Mouse (Mus musculus) CH12.LX (cell line): Measurements from ENCODE around the gene Tgm2. TPM values are rescaled to one million over a fixed set of nuclear protein-coding genes. Genes with fewer than 3 reads are reported as not detected.

ENCODE experiments used
- DNase-seq: peaks from one replicate; pipeline ENCODE4 v3.0.0-alpha.2; 2013; ENCODE audit errors: extremely low read depth
- H3K27ac ChIP-seq: 2 replicates; pipeline ENCODE4 v1.5.1; 2012; ENCODE audit warnings: low read depth, mild to moderate bottlenecking, control low read depth, moderate library complexity; ENCODE audit not compliant: insufficient read depth
- H3K27me3 ChIP-seq: replicated peaks from 2 replicates; pipeline ENCODE3; 2012; ENCODE audit warnings: inconsistent platforms
- H3K36me3 ChIP-seq, 2 experiments: replicated peaks in 1 of 2; 2 replicates each; pipeline versions ENCODE3 to v1.6.1; 2012; ENCODE audit warnings: inconsistent platforms in 1 of 2, low read length in 1 of 2, mild to moderate bottlenecking in 1 of 2, mixed read lengths in 1 of 2, moderate library complexity in 1 of 2; ENCODE audit not compliant: control insufficient read depth in 1 of 2, insufficient read depth in 1 of 2
- H3K4me1 ChIP-seq, 2 experiments: 2 replicates each; pipeline ENCODE4 v1.6.1; 2012; ENCODE audit warnings: inconsistent platforms in 1 of 2, moderate library complexity in 1 of 2; ENCODE audit not compliant: insufficient read depth in 2 of 2, control insufficient read depth in 1 of 2
- H3K4me2 ChIP-seq: 2 replicates; pipeline ENCODE4 v1.6.1; 2012; ENCODE audit warnings: low read depth, mild to moderate bottlenecking, control low read depth; ENCODE audit not compliant: poor library complexity, insufficient read depth, severe bottlenecking
- H3K4me3 ChIP-seq, 3 experiments: fragments of 150-350 bp in 1 of 3; sonication (generic) in 1 of 3; replicated peaks in 1 of 3; 2 replicates each; pipeline versions ENCODE3 to v1.5.1; 2011 to 2012; ENCODE audit warnings: low read depth in 2 of 3, low read length in 2 of 3, mild to moderate bottlenecking in 2 of 3, moderate library complexity in 2 of 3, control low read depth in 1 of 3, improper control_type of control experiment in 1 of 3, inconsistent platforms in 1 of 3, mixed read lengths in 1 of 3; ENCODE audit not compliant: poor library complexity in 1 of 3
- H3K79me2 ChIP-seq: replicated peaks from 2 replicates; pipeline ENCODE4 v1.6.1; 2012; ENCODE audit warnings: mild to moderate bottlenecking, moderate library complexity; ENCODE audit not compliant: control insufficient read depth, poor library complexity, insufficient read depth, severe bottlenecking; ENCODE audit errors: extremely low read depth
- H3K9ac ChIP-seq: 2 replicates; pipeline ENCODE4 v1.6.1; 2012; ENCODE audit warnings: low read depth, mild to moderate bottlenecking, control low read depth, moderate library complexity; ENCODE audit not compliant: insufficient read depth
- H3K9me3 ChIP-seq: replicated peaks from 2 replicates; pipeline ENCODE3; 2012; ENCODE audit warnings: low read length, inconsistent platforms, mixed read lengths
- CHD2 ChIP-seq: IDR thresholded peaks from 2 replicates; pipeline ENCODE4 v1.6.1; 2011; ENCODE audit warnings: low read length, improper control_type of control experiment
- CTCF ChIP-seq, 2 experiments: IDR thresholded peaks in 1 of 2; conservative IDR thresholded peaks in 1 of 2; 2 replicates each; pipeline ENCODE4 v1.5.1; 2011 to 2012; ENCODE audit warnings: low read depth in 2 of 2, low read length in 2 of 2, improper control_type of control experiment in 1 of 2, inconsistent platforms in 1 of 2, mild to moderate bottlenecking in 1 of 2, moderate library complexity in 1 of 2
- ELF1 ChIP-seq: IDR thresholded peaks from 2 replicates; pipeline ENCODE4 v1.6.1; 2014; ENCODE audit warnings: low read depth, mild to moderate bottlenecking, inconsistent platforms, low read length, improper control_type of control experiment
- EP300 ChIP-seq: IDR thresholded peaks from 2 replicates; pipeline ENCODE4 v1.6.1; 2011; ENCODE audit warnings: low read length, improper control_type of control experiment
- ETS1 ChIP-seq: conservative IDR thresholded peaks from 2 replicates; pipeline ENCODE4 v1.6.1; 2012; ENCODE audit warnings: low read depth, mild to moderate bottlenecking, inconsistent platforms, low read length, improper control_type of control experiment, moderate library complexity
- GABPA ChIP-seq: IDR thresholded peaks from 2 replicates; pipeline ENCODE4 v1.6.1; 2012; ENCODE audit warnings: low read depth, low read length, improper control_type of control experiment, inconsistent platforms; ENCODE audit not compliant: insufficient replicate concordance
- HCFC1 ChIP-seq: IDR thresholded peaks from 2 replicates; pipeline ENCODE4 v1.6.1; 2012; ENCODE audit warnings: low read depth, mild to moderate bottlenecking, inconsistent platforms, low read length, improper control_type of control experiment
- IRF4 ChIP-seq: IDR thresholded peaks from 2 replicates; pipeline ENCODE4 v1.6.1; 2014; ENCODE audit warnings: low read depth, mild to moderate bottlenecking, inconsistent platforms, low read length, improper control_type of control experiment
- KAT2A ChIP-seq: IDR thresholded peaks from 2 replicates; pipeline ENCODE4 v1.6.1; 2012; ENCODE audit warnings: low read length, improper control_type of control experiment, inconsistent platforms; ENCODE audit not compliant: insufficient replicate concordance
- MAFK ChIP-seq: IDR thresholded peaks from 2 replicates; pipeline ENCODE4 v1.6.1; 2011; ENCODE audit warnings: low read length, improper control_type of control experiment; ENCODE audit not compliant: insufficient replicate concordance
- MAX ChIP-seq: IDR thresholded peaks from 2 replicates; pipeline ENCODE4 v1.6.1; 2011; ENCODE audit warnings: low read length, improper control_type of control experiment
- MAZ ChIP-seq: IDR thresholded peaks from 2 replicates; pipeline ENCODE4 v1.6.1; 2012; ENCODE audit warnings: low read depth, mild to moderate bottlenecking, inconsistent platforms, low read length, improper control_type of control experiment, moderate library complexity
- MEF2A ChIP-seq: IDR thresholded peaks from 2 replicates; pipeline ENCODE4 v1.6.1; 2014; ENCODE audit warnings: low read depth, mild to moderate bottlenecking, inconsistent platforms, low read length, improper control_type of control experiment, borderline replicate concordance
- MXI1 ChIP-seq: IDR thresholded peaks from 2 replicates; pipeline ENCODE4 v1.6.1; 2011; ENCODE audit warnings: mild to moderate bottlenecking, low read depth, low read length, improper control_type of control experiment
- MYC ChIP-seq: IDR thresholded peaks from 2 replicates; pipeline ENCODE4 v1.6.1; 2011; ENCODE audit warnings: low read depth, mild to moderate bottlenecking, improper control_type of control experiment, low read length
- NELFE ChIP-seq: IDR thresholded peaks from 2 replicates; pipeline ENCODE4 v1.6.1; 2011; ENCODE audit warnings: low read depth, low read length, improper control_type of control experiment
- PAX5 ChIP-seq: IDR thresholded peaks from 2 replicates; pipeline ENCODE4 v1.6.1; 2012; ENCODE audit warnings: low read length, inconsistent platforms, mixed read lengths
- POLR2A ChIP-seq: IDR thresholded peaks from 2 replicates; pipeline ENCODE4 v1.6.1; 2011; ENCODE audit warnings: low read depth, mild to moderate bottlenecking, improper control_type of control experiment, low read length
- RAD21 ChIP-seq: IDR thresholded peaks from 2 replicates; pipeline ENCODE4 v1.6.1; 2011; ENCODE audit warnings: low read depth, mild to moderate bottlenecking, low read length, improper control_type of control experiment, moderate library complexity
- SIN3A ChIP-seq: IDR thresholded peaks from 2 replicates; pipeline ENCODE4 v1.6.1; 2012; ENCODE audit warnings: low read length, improper control_type of control experiment, inconsistent platforms
- TBP ChIP-seq: conservative IDR thresholded peaks from 2 replicates; pipeline ENCODE4 v1.6.1; 2011; ENCODE audit warnings: low read depth, low read length, improper control_type of control experiment
- TCF12 ChIP-seq: IDR thresholded peaks from 2 replicates; pipeline ENCODE4 v1.6.1; 2014; ENCODE audit warnings: low read depth, mild to moderate bottlenecking, inconsistent platforms, low read length, improper control_type of control experiment
- UBTF ChIP-seq: IDR thresholded peaks from 2 replicates; pipeline ENCODE4 v1.6.1; 2012; ENCODE audit warnings: low read depth, mild to moderate bottlenecking, inconsistent platforms, low read length, improper control_type of control experiment, moderate library complexity
- USF1 ChIP-seq: IDR thresholded peaks from 2 replicates; pipeline ENCODE4 v1.6.1; 2014; ENCODE audit warnings: low read depth, mild to moderate bottlenecking, inconsistent platforms, low read length, improper control_type of control experiment
- USF2 ChIP-seq: conservative IDR thresholded peaks from 2 replicates; pipeline ENCODE4 v1.6.1; 2011; ENCODE audit warnings: low read depth, low read length, improper control_type of control experiment
- ZC3H11A ChIP-seq: IDR thresholded peaks from 2 replicates; pipeline ENCODE4 v1.6.1; 2012; ENCODE audit warnings: low read depth, mild to moderate bottlenecking, inconsistent platforms, low read length, improper control_type of control experiment
- ZKSCAN1 ChIP-seq: IDR thresholded peaks from 2 replicates; pipeline ENCODE4 v1.6.1; 2012; ENCODE audit warnings: low read depth, inconsistent platforms, low read length, improper control_type of control experiment, borderline replicate concordance
- ZMIZ1 ChIP-seq: IDR thresholded peaks from 2 replicates; pipeline ENCODE4 v1.6.1; 2012; ENCODE audit warnings: low read depth, mild to moderate bottlenecking, inconsistent platforms, low read length, improper control_type of control experiment
- ZNF384 ChIP-seq: IDR thresholded peaks from 2 replicates; pipeline ENCODE4 v1.6.1; 2012; ENCODE audit warnings: low read depth, low read length, improper control_type of control experiment, inconsistent platforms
- dilution Hi-C: fragments of 300-500 bp; cut with MboI; formaldehyde crosslinking; loops from 2 replicates; pipeline ENCODE4 v1.14.3; 2020; ENCODE audit warnings: low sequenced_read_pairs; ENCODE audit not compliant: extremely low pct_unique_long_range_greater_than_20kb, extremely low pct_ligation_motif_present
- in situ Hi-C: fragments of 300-500 bp; cut with MboI; formaldehyde crosslinking; loops from 3 replicates; pipeline ENCODE4 v1.14.3; 2019; ENCODE audit warnings: low sequenced_read_pairs, low pct_ligation_motif_present, low pct_unique_long_range_greater_than_20kb, mixed read lengths
- polyA plus RNA-seq: library from polyadenylated mRNA; unstranded; fragments of >175 nt; gene quantifications from 2 replicates; pipeline ENCODE4 v1.2.1, GENCODE M21; 2012; ENCODE audit warnings: low read depth; ENCODE audit not compliant: insufficient read length
- total RNA-seq, 2 experiments: library from RNA; depleted of rRNA; stranded (reverse); fragments of 300-350 nt in 1 of 2; fragments of >200 nt in 1 of 2; gene quantifications; 2 replicates each; pipeline ENCODE4 v1.2.3; 2012 to 2014

Gene Tgm2
- total and polyA plus RNA-seq, 3 experiments = 0.08 to 0.50 (median 0.21) TPM

GRCm38 (mm10) chr2:158101768-158102167, 44.5 kb downstream of the Tgm2 start:
- H3K27me3 ChIP-seq = peaks cover 27% of the 10 kb centered on the region
- in situ Hi-C loops = no loop called here
- dilution Hi-C loops = no loop called here

DNA sequence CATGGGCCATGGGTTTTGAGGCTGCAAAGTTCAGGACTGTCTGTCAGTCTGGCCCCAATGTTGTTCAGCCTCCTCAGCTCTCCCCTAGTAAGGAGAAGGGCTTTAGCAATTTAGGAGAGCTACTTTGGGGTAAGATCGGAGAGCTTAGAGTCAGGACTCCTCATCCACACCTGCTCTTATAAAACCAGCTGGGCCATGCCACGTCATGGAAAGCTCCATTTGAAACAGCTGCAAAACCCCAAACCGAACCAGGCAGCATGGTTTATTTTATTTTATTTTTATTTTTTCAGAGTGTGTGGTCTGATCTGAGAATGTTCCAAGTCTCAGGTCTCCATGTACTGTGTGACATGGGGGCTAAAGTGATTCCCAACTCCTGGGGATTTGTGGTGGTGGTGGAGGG, 46.7 kb downstream of the Tgm2 start:
- in situ Hi-C loops = no loop called here
- H3K27me3 ChIP-seq = peaks cover 27% of the 10 kb centered on the region

More at GRCm38 (mm10) chr2:158101768-158102167, 44.5 kb downstream of the Tgm2 start:
- no peak overlapping the region for H3K4me2 ChIP-seq
- no peaks in the 10 kb centered on the region for H3K79me2 ChIP-seq
- no peaks in the 10 kb centered on the region for H3K36me3 ChIP-seq
- H3K4me1 ChIP-seq = no peaks in the 10 kb centered on the region
- TF ChIP-seq CTCF (conservative IDR thresholded peaks at IDR 0.05 in 1 of 2, IDR thresholded peaks at IDR 0.05 in 1 of 2; ENCODE audit: low read depth in 2 of 2, low read length in 2 of 2) (no peak), SIN3A (no peak), ZC3H11A (no peak), RAD21 (no peak), ETS1 (no peak)
- no peak overlapping the region for H3K4me3 ChIP-seq
- H3K27ac ChIP-seq = no peak overlapping the region
- no peak overlapping the region for H3K9ac ChIP-seq
- no peaks in the 10 kb centered on the region for H3K9me3 ChIP-seq
- DNase-seq = no peak

DNA sequence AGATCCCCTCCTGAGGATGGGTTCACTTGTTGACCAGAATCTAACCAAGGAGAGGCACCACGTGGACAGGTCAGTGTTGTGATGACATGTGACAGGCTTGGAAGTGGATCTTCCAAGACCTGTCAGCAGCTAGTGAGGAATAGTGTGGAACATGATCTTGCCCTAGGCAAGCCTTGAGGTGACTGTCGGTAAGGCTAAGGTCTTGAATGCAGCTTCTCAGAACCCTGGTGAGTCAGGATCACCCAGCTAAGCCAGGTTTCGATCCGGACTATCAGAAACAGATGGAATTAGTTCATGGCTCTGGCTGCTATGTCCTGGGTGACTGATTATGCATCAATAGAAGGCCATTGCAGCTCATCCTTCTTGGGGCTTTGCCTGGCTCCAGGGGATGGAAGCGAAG, 47.5 kb downstream of the Tgm2 start:
- Histone ChIP-seq H3K79me2 (no peaks in the 10 kb centered on the region), H3K4me1 (no peaks in the 10 kb centered on the region), H3K27ac (no peak overlapping the region), H3K4me2 (no peak overlapping the region), H3K27me3 (peaks cover 27% of the 10 kb centered on the region), H3K4me3 (no peak overlapping the region), H3K9me3 (no peaks in the 10 kb centered on the region), H3K9ac (no peak overlapping the region), H3K36me3 (no peaks in the 10 kb centered on the region)
- no peak for DNase-seq
- in situ Hi-C loops = no loop called here
- TF ChIP-seq MYC (no peak), MAX (no peak), CHD2 (no peak), ELF1 (no peak), MAZ (no peak), TCF12 (no peak), ZNF384 (no peak), ZMIZ1 (no peak), USF1 (no peak), POLR2A (no peak), HCFC1 (no peak), NELFE (no peak), CTCF (conservative IDR thresholded peaks at IDR 0.05 in 1 of 2, IDR thresholded peaks at IDR 0.05 in 1 of 2; ENCODE audit: low read depth in 2 of 2, low read length in 2 of 2) (no peak), RAD21 (no peak)
- dilution Hi-C loops = no loop called here

More for the DNA sequence above, 46.7 kb downstream of the Tgm2 start:
- no peak overlapping the region for H3K9ac ChIP-seq
- TF ChIP-seq GABPA (no peak), ZKSCAN1 (no peak), TBP (no peak), TCF12 (no peak), USF2 (no peak), MXI1 (no peak), MAFK (no peak), IRF4 (no peak), PAX5 (no peak), POLR2A (no peak), MEF2A (no peak), ELF1 (no peak), KAT2A (no peak), EP300 (no peak), MAX (no peak), ZNF384 (no peak), UBTF (no peak)
- TF ChIP-seq, all 38 proteins: peak for 0
- Histone ChIP-seq H3K4me2 (no peak overlapping the region), H3K4me3 (no peak overlapping the region), H3K79me2 (no peaks in the 10 kb centered on the region), H3K4me1 (no peaks in the 10 kb centered on the region), H3K9me3 (no peaks in the 10 kb centered on the region), H3K27ac (no peak overlapping the region), H3K36me3 (no peaks in the 10 kb centered on the region)
- DNase-seq = no peak
- dilution Hi-C loops = no loop called here
